Mouse (Mus musculus) G1E (cell line): ENCODE measurements around the gene Otor. TPM values are rescaled to one million over a fixed set of nuclear protein-coding genes. Genes with fewer than 3 reads are reported as not detected.

Experiments
- ATAC-seq: 2 replicates; pipeline ENCODE4 v1.8.0; 2016; ENCODE audit warnings: mild to moderate bottlenecking; ENCODE audit not compliant: insufficient number of reproducible peaks, poor library complexity, low FRiP score, severe bottlenecking; ENCODE audit errors: extremely low read depth
- DNase-seq: peaks from one replicate; pipeline ENCODE4 v3.0.0; 2012; ENCODE audit warnings: low spot score
- H3K27me3 ChIP-seq: 2 replicates; pipeline ENCODE4 v1.6.1; 2012; ENCODE audit warnings: mild to moderate bottlenecking, low read length, inconsistent platforms; ENCODE audit not compliant: insufficient read depth
- H3K36me3 ChIP-seq: replicated peaks from 2 replicates; pipeline ENCODE3; 2012; ENCODE audit warnings: mild to moderate bottlenecking, inconsistent platforms
- H3K4me1 ChIP-seq: 2 replicates; pipeline ENCODE4 v1.6.1; 2012; ENCODE audit warnings: low read depth, low read length, inconsistent platforms, mixed read lengths; ENCODE audit not compliant: insufficient read depth
- H3K4me3 ChIP-seq: 2 replicates; pipeline ENCODE4 v1.5.1; 2012; ENCODE audit warnings: low read depth, mild to moderate bottlenecking, inconsistent platforms, low read length, moderate library complexity, mixed read lengths
- H3K9me3 ChIP-seq: replicated peaks from 2 replicates; pipeline ENCODE4 v1.6.1; 2012; ENCODE audit warnings: inconsistent platforms
- CTCF ChIP-seq: IDR thresholded peaks from 2 replicates; pipeline ENCODE4 v1.5.1; 2012; ENCODE audit warnings: low read depth, low read length, inconsistent platforms, mixed read lengths
- GATA1 ChIP-seq: IDR thresholded peaks from 2 replicates; pipeline ENCODE4 v1.6.1; 2012; ENCODE audit warnings: borderline replicate concordance, low read length, inconsistent platforms, mixed read lengths
- GATA2 ChIP-seq: IDR thresholded peaks from 2 replicates; pipeline ENCODE4 v1.6.1; 2012; ENCODE audit warnings: low read depth, low read length, inconsistent platforms, borderline replicate concordance
- POLR2AphosphoS5 ChIP-seq: IDR thresholded peaks from 2 replicates; pipeline ENCODE4 v1.6.1; 2012; ENCODE audit warnings: low read depth, low read length, inconsistent platforms; ENCODE audit not compliant: insufficient replicate concordance
- TAL1 ChIP-seq: conservative IDR thresholded peaks from 2 replicates; pipeline ENCODE4 v1.6.1; 2012; ENCODE audit warnings: low read depth, low read length, inconsistent platforms, mixed read lengths
- polyA plus RNA-seq: library from polyadenylated mRNA; stranded (reverse); fragments of >175 nt; gene quantifications from 2 replicates; pipeline ENCODE4 v1.2.3, GENCODE M21; 2012
- total RNA-seq, 2 experiments: library from RNA; stranded (forward) in 1 of 2; stranded (reverse) in 1 of 2; fragments of 200-1000 nt in 1 of 2; fragments of >200 nt in 1 of 2; fragmentation: Nextera tagmentation in 1 of 2; gene quantifications; 2 replicates each; pipeline ENCODE4 v1.2.3; 2014 to 2017

Otor gene
- total and polyA plus RNA-seq, 3 experiments = not detected

DNA sequence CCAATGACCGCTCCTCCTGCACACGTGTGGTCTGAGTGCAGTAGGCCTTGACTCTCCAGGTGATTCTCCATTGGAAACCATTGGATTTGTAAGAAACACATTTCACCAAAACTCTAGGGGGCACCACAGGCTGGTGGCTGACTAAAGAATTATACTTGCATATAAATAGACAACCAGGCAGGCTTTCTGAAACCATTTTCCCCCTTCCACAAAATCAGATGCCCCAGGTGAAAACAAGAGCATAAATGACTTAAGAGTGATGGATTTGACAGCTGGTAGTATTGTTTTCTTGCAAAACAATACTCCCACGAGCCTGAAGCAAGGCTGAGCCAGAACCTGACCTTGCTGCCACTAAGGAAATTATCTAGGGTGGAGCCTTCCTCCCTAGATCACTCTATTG, 39.2 kb downstream of the Otor start:
- ATAC-seq (no peak), DNase-seq (no peak)
- Histone ChIP-seq H3K9me3 (no peaks in the 10 kb centered on the region), H3K27me3 (no peaks in the 10 kb centered on the region), H3K4me1 (no peaks in the 10 kb centered on the region), H3K36me3 (no peaks in the 10 kb centered on the region), H3K4me3 (no peak overlapping the region)
- TF ChIP-seq GATA1 = no peak

DNA sequence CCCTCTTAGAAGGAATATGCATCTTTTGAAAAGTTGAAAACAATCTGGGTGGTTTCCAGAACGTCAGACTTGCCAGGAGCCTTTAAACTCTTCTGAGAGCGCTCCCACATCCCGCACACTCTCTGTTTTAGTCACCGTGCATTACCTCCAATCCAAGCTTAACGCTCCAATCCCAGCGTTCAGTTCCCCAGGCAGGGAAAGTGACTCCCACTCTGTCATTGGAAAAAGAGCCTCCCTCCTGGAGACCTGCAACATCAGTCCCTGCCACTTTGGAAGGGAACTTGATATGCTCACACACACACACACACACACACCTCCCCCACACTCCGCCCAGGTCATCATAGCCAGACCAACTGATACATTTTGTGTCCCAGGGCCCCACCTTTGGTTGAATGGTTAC, 39.9 kb downstream of the Otor start:
- no peak for DNase-seq
- ATAC-seq = no peak
- TF ChIP-seq TAL1 = no peak
- no peak for TF ChIP-seq GATA2
- no peak for TF ChIP-seq GATA1
- TF ChIP-seq POLR2AphosphoS5 = no peak
- no peak for TF ChIP-seq CTCF

DNA sequence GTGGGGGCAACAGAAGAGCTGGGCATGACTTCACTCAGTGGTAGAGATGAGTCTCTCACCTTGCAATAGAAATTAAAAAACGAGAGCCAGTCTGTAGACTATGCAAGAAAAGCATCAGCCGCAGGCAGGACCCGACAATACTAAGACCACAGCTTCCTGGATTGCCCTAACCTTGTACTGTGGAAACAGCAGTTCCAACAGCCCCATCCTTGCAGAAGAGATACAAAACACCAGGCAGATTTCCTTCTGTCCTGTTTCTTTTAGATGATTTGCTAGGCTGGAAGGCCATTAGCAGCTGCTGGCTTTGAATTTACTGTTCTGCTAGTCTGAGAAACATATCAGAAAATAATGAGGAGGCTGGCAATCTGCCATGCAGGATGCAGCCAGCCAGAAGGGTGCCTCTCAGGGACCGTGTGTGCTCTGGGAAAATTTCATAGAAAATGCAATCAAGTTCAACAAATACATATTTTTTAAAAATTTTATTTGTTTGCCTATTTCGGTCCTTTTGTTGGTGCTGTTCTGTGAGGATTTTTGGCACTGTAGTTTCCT, 52.9 kb downstream of the Otor start:
- TF ChIP-seq TAL1 (no peak), GATA1 (no peak), POLR2AphosphoS5 (no peak), CTCF (no peak), GATA2 (no peak)
- Histone ChIP-seq H3K9me3 (peaks cover 6% of the 10 kb centered on the region; the same call in 1 of the 2 replicates), H3K27me3 (no peaks in the 10 kb centered on the region), H3K36me3 (no peaks in the 10 kb centered on the region), H3K4me1 (no peaks in the 10 kb centered on the region), H3K4me3 (no peak overlapping the region)
- ATAC-seq (no peak), DNase-seq (no peak)

More for the DNA sequence above, 39.9 kb downstream of the Otor start:
- no peak overlapping the region for H3K4me3 ChIP-seq
- no peaks in the 10 kb centered on the region for H3K4me1 ChIP-seq
- no peaks in the 10 kb centered on the region for H3K36me3 ChIP-seq
- H3K27me3 ChIP-seq = no peaks in the 10 kb centered on the region
- no peaks in the 10 kb centered on the region for H3K9me3 ChIP-seq

Other genes starting within 250 kb of the Otor start
- gene Kif16b, start 176.9 kb upstream of the Otor start, total RNA-seq (2014; fragmentation: Nextera tagmentation) = 16.9 and 17.6 TPM in 2 replicates
- 15.6 and 17.2 TPM in 2 replicates for gene Kif16b, start 176.9 kb upstream of the Otor start, total RNA-seq (2017)
- gene Kif16b, start 176.9 kb upstream of the Otor start, polyA plus RNA-seq = 3.5 and 3.9 TPM in 2 replicates
- 71.1 and 83.9 TPM in 2 replicates for gene Snrpb2, start 15.4 kb upstream of the Otor start, total RNA-seq (2014; fragmentation: Nextera tagmentation)
- gene Snrpb2, start 15.4 kb upstream of the Otor start, total RNA-seq (2017) = 118 and 155 TPM in 2 replicates
- gene Snrpb2, start 15.4 kb upstream of the Otor start, polyA plus RNA-seq = 3.6 and 5.7 TPM in 2 replicates